Mouse (Mus musculus) MEL (cell line): Measurements from ENCODE around the gene Pacsin1. TPM values are rescaled to one million over a fixed set of nuclear protein-coding genes. Genes with fewer than 3 reads are reported as not detected.
A peak's percentile ranks its signal among the peaks of the same experiment; 100 is the strongest.
"Not testable (repeated sequence)": the region's sequence is repeated elsewhere in the genome, so short reads cannot be mapped to it uniquely, and the experiment has no call there.

Experiments used
- DNase-seq: peaks from one replicate; pipeline ENCODE4 v3.0.0; 2011; ENCODE audit warnings: low read depth, low spot score
- H3K27ac ChIP-seq: 2 replicates; pipeline ENCODE4 v1.5.1; 2012; ENCODE audit warnings: low read depth, mild to moderate bottlenecking, control low read depth, low read length, moderate library complexity; ENCODE audit not compliant: control insufficient read depth
- H3K27me3 ChIP-seq, 2 experiments: fragments of 150-350 bp in 1 of 2; sonication (generic) in 1 of 2; 2 replicates each; pipeline ENCODE4 v1.6.1; 2012; ENCODE audit warnings: low read length in 2 of 2, mild to moderate bottlenecking in 2 of 2, improper control_type of control experiment in 1 of 2, moderate library complexity in 1 of 2; ENCODE audit not compliant: insufficient read depth in 2 of 2, control insufficient read depth in 1 of 2
- H3K36me3 ChIP-seq, 2 experiments: 2 replicates each; pipeline ENCODE4 v1.6.1; 2012 to 2014; ENCODE audit warnings: low read length in 2 of 2, improper control_type of control experiment in 1 of 2, inconsistent platforms in 1 of 2, mild to moderate bottlenecking in 1 of 2; ENCODE audit not compliant: insufficient read depth in 2 of 2, control insufficient read depth in 1 of 2
- H3K4me1 ChIP-seq, 2 experiments: fragments of 150-350 bp in 1 of 2; sonication (generic) in 1 of 2; 2 replicates each; pipeline ENCODE4 v1.6.1; 2012; ENCODE audit warnings: low read length in 2 of 2, improper control_type of control experiment in 1 of 2, mild to moderate bottlenecking in 1 of 2; ENCODE audit not compliant: insufficient read depth in 2 of 2, control insufficient read depth in 1 of 2
- H3K4me3 ChIP-seq, 2 experiments: fragments of 150-350 bp in 1 of 2; sonication (generic) in 1 of 2; 2 replicates each; pipeline ENCODE4 v1.5.1; 2012; ENCODE audit warnings: low read depth in 2 of 2, low read length in 2 of 2, mild to moderate bottlenecking in 2 of 2, moderate library complexity in 2 of 2, control low read depth in 1 of 2, improper control_type of control experiment in 1 of 2; ENCODE audit not compliant: control insufficient read depth in 1 of 2, insufficient read depth in 1 of 2
- H3K79me2 ChIP-seq: 2 replicates; pipeline ENCODE4 v1.6.1; 2012; ENCODE audit warnings: mild to moderate bottlenecking, low read length, moderate library complexity; ENCODE audit not compliant: control insufficient read depth, poor library complexity, insufficient read depth
- H3K9ac ChIP-seq: 2 replicates; pipeline ENCODE4 v1.6.1; 2012; ENCODE audit warnings: low read depth, mild to moderate bottlenecking, control low read depth, low read length, moderate library complexity; ENCODE audit not compliant: control insufficient read depth, poor library complexity, severe bottlenecking
- H3K9me3 ChIP-seq: fragments of 150-350 bp; sonication (generic); replicated peaks from 2 replicates; pipeline ENCODE4 v1.6.1; 2012; ENCODE audit warnings: mild to moderate bottlenecking, low read length, improper control_type of control experiment, moderate library complexity; ENCODE audit not compliant: insufficient read depth
- CHD1 ChIP-seq: IDR thresholded peaks from 2 replicates; pipeline ENCODE4 v1.6.1; 2012; ENCODE audit warnings: low read depth, mild to moderate bottlenecking, inconsistent platforms, low read length, improper control_type of control experiment
- CTCF ChIP-seq, 3 experiments: IDR thresholded peaks in 2 of 3; conservative IDR thresholded peaks in 1 of 3; 2 replicates each; pipeline ENCODE4 v1.5.1; 2011 to 2012; ENCODE audit warnings: low read length in 3 of 3, low read depth in 2 of 3, mild to moderate bottlenecking in 2 of 3, improper control_type of control experiment in 1 of 3, inconsistent platforms in 1 of 3, mixed read lengths in 1 of 3, moderate library complexity in 1 of 3; ENCODE audit not compliant: control insufficient read depth in 1 of 3, insufficient read depth in 1 of 3, poor library complexity in 1 of 3, severe bottlenecking in 1 of 3
- E2F4 ChIP-seq: IDR thresholded peaks from 2 replicates; pipeline ENCODE4 v1.6.1; 2011; ENCODE audit warnings: low read depth, low read length, improper control_type of control experiment, borderline replicate concordance
- ELF1 ChIP-seq: IDR thresholded peaks from 2 replicates; pipeline ENCODE4 v1.6.1; 2014; ENCODE audit warnings: low read depth, mild to moderate bottlenecking, inconsistent platforms, low read length, improper control_type of control experiment, moderate library complexity
- EP300 ChIP-seq, 2 experiments: IDR thresholded peaks; 2 replicates each; pipeline ENCODE4 v1.6.1; 2011; ENCODE audit warnings: improper control_type of control experiment in 2 of 2, low read length in 2 of 2, low read depth in 1 of 2, mild to moderate bottlenecking in 1 of 2
- ETS1 ChIP-seq: IDR thresholded peaks from 2 replicates; pipeline ENCODE4 v1.6.1; 2012; ENCODE audit warnings: low read depth, mild to moderate bottlenecking, inconsistent platforms, low read length, improper control_type of control experiment, moderate library complexity
- GABPA ChIP-seq: IDR thresholded peaks from 2 replicates; pipeline ENCODE4 v1.6.1; 2012; ENCODE audit warnings: low read depth, mild to moderate bottlenecking, inconsistent platforms, low read length, improper control_type of control experiment, moderate library complexity
- KAT2A ChIP-seq: conservative IDR thresholded peaks from 2 replicates; pipeline ENCODE4 v1.6.1; 2012; ENCODE audit warnings: low read depth, low read length, improper control_type of control experiment, inconsistent platforms
- MAZ ChIP-seq: IDR thresholded peaks from 2 replicates; pipeline ENCODE4 v1.6.1; 2012; ENCODE audit warnings: low read depth, mild to moderate bottlenecking, inconsistent platforms, low read length, improper control_type of control experiment
- MXI1 ChIP-seq: IDR thresholded peaks from 2 replicates; pipeline ENCODE4 v1.6.1; 2011; ENCODE audit warnings: mild to moderate bottlenecking, low read depth, low read length, improper control_type of control experiment
- MYC ChIP-seq: IDR thresholded peaks from 2 replicates; pipeline ENCODE4 v1.6.1; 2011; ENCODE audit warnings: low read depth, mild to moderate bottlenecking, low read length, improper control_type of control experiment, moderate library complexity
- NELFE ChIP-seq: IDR thresholded peaks from 2 replicates; pipeline ENCODE4 v1.6.1; 2011; ENCODE audit warnings: low read depth, low read length, improper control_type of control experiment
- NRF1 ChIP-seq: IDR thresholded peaks from 2 replicates; pipeline ENCODE4 v1.6.1; 2014; ENCODE audit warnings: low read depth, mild to moderate bottlenecking, inconsistent platforms, low read length, improper control_type of control experiment, moderate library complexity; ENCODE audit not compliant: poor library complexity, insufficient read depth, severe bottlenecking
- POLR2AphosphoS2 ChIP-seq: IDR thresholded peaks from 2 replicates; pipeline ENCODE4 v1.6.1; 2011; ENCODE audit warnings: low read length, improper control_type of control experiment
- RAD21 ChIP-seq: IDR thresholded peaks from 2 replicates; pipeline ENCODE4 v1.6.1; 2011; ENCODE audit warnings: mild to moderate bottlenecking, low read depth, low read length, improper control_type of control experiment
- SMC3 ChIP-seq: IDR thresholded peaks from 2 replicates; pipeline ENCODE4 v1.6.1; 2011; ENCODE audit warnings: low read depth, low read length, improper control_type of control experiment
- UBTF ChIP-seq: IDR thresholded peaks from 2 replicates; pipeline ENCODE4 v1.6.1; 2012; ENCODE audit warnings: low read depth, mild to moderate bottlenecking, inconsistent platforms, low read length, improper control_type of control experiment, moderate library complexity, borderline replicate concordance; ENCODE audit not compliant: insufficient read depth
- ZC3H11A ChIP-seq: IDR thresholded peaks from 2 replicates; pipeline ENCODE4 v1.6.1; 2012; ENCODE audit warnings: low read depth, mild to moderate bottlenecking, inconsistent platforms, low read length, improper control_type of control experiment
- ZKSCAN1 ChIP-seq: IDR thresholded peaks from 2 replicates; pipeline ENCODE4 v1.6.1; 2012; ENCODE audit warnings: low read depth, mild to moderate bottlenecking, inconsistent platforms, low read length, improper control_type of control experiment, moderate library complexity
- ZMIZ1 ChIP-seq: IDR thresholded peaks from 2 replicates; pipeline ENCODE4 v1.6.1; 2012; ENCODE audit warnings: low read depth, mild to moderate bottlenecking, inconsistent platforms, low read length, improper control_type of control experiment, moderate library complexity
- ZNF384 ChIP-seq: IDR thresholded peaks from 2 replicates; pipeline ENCODE4 v1.6.1; 2012; ENCODE audit warnings: low read depth, mild to moderate bottlenecking, inconsistent platforms, low read length, improper control_type of control experiment
- polyA plus RNA-seq, 2 experiments: library from polyadenylated mRNA; stranded (reverse) in 1 of 2; unstranded in 1 of 2; fragments of >175 nt in 1 of 2; fragments of >200 nt in 1 of 2; gene quantifications; 2 replicates each; pipeline versions ENCODE4 v1.2.1 to v1.2.4; 2012; ENCODE audit warnings: low replicate concordance in 2 of 2, low read depth in 1 of 2; ENCODE audit not compliant: insufficient read length in 2 of 2, insufficient read depth in 1 of 2, missing spikeins in 1 of 2
- total RNA-seq: library from RNA; depleted of rRNA; stranded (reverse); fragments of 300-350 nt; gene quantifications from 2 replicates; pipeline ENCODE4 v1.2.3, GENCODE M21; 2012

Gene Pacsin1
- total and polyA plus RNA-seq, 3 experiments: 0.17 TPM; not detected in 2

GRCm38 (mm10) chr17:27637333-27637732 is 18.0 kb upstream of the Pacsin1 start:
- Histone ChIP-seq H3K36me3 (peaks cover 6 to 7% of the 10 kb centered on the region in 2 experiments), H3K9me3 (no peaks in the 10 kb centered on the region), H3K27ac (no peak overlapping the region), H3K4me1 (peaks cover under 1 to 6% of the 10 kb centered on the region in 2 experiments; a peak in 2 of 4 replicates), H3K4me3 (no peak overlapping the region), H3K9ac (no peak overlapping the region), H3K27me3 (no peaks in the 10 kb centered on the region), H3K79me2 (peaks cover 29% of the 10 kb centered on the region)
- TF ChIP-seq ZMIZ1 (no peak), MXI1 (no peak), CHD1 (no peak), ZKSCAN1 (no peak), GABPA (no peak), MAZ (no peak), ZNF384 (no peak), ELF1 (no peak), CTCF (IDR thresholded peaks at IDR 0.05 in 2 of 3, conservative IDR thresholded peaks at IDR 0.05 in 1 of 3; ENCODE audit: control insufficient read depth in 1 of 3, insufficient read depth in 1 of 3, low read depth in 2 of 3, low read length in 3 of 3, poor library complexity in 1 of 3, severe bottlenecking in 1 of 3) (no peak), UBTF (no peak), RAD21 (no peak), NRF1 (no peak), MYC (no peak), ZC3H11A (no peak), POLR2AphosphoS2 (no peak), E2F4 (no peak), ETS1 (no peak), KAT2A (no peak)
- no peak for DNase-seq

GRCm38 (mm10) chr17:27638921-27639332 is 16.4 kb upstream of the Pacsin1 start:
- Histone ChIP-seq H3K4me1 (peaks cover 3 to 5% of the 10 kb centered on the region in 2 experiments; a peak in 1 of 4 replicates), H3K4me3 (no peak overlapping the region), H3K9me3 (no peaks in the 10 kb centered on the region), H3K9ac (no peak overlapping the region), H3K79me2 (peaks cover 13% of the 10 kb centered on the region), H3K27ac (no peak overlapping the region), H3K27me3 (no peaks in the 10 kb centered on the region), H3K36me3 (no peaks in the 10 kb centered on the region)
- TF ChIP-seq NELFE: no peak
- TF ChIP-seq RAD21: peak; percentile 36
- TF ChIP-seq CTCF (IDR thresholded peaks at IDR 0.05 in 2 of 3, conservative IDR thresholded peaks at IDR 0.05 in 1 of 3; ENCODE audit: control insufficient read depth in 1 of 3, insufficient read depth in 1 of 3, low read depth in 2 of 3, low read length in 3 of 3, poor library complexity in 1 of 3, severe bottlenecking in 1 of 3): peak; percentile 67 to 82 (median 77)
- no peak for TF ChIP-seq EP300 (IDR thresholded peaks at IDR 0.05; ENCODE audit: low read depth in 1 of 2, low read length in 2 of 2)
- no peak for TF ChIP-seq SMC3
- DNase-seq: peak; percentile 51

DNA sequence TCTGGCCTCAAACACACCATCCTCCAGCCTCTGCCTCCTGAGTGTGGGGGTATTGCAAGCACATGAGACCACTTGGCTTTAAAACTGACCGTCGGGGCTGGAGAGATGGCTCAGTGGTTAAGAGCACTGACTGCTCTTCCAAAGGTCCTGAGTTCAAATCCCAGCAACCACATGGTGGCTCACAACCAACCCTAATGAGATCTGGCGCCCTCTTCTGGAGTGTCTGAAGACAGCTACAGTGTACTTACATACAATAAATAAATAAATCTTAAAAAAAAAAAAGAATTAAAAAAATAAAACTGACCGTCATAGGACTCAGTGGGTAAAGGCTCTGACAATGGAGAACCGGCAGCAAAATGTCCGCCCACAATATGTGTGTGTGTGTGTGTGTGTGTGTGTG is 15.5 kb upstream of the Pacsin1 start:
- H3K4me1 ChIP-seq, H3K4me3 ChIP-seq, H3K9me3 ChIP-seq, H3K9ac ChIP-seq, H3K79me2 ChIP-seq, H3K36me3 ChIP-seq, H3K27ac ChIP-seq, H3K27me3 ChIP-seq: not testable (repeated sequence)
- DNase-seq: peak; percentile 26
